Mouse (Mus musculus) intestine, postnatal 0 days (tissue): ENCODE measurements around the gene Add3. TPM values are rescaled to one million over a fixed set of nuclear protein-coding genes. Genes with fewer than 3 reads are reported as not detected.

Experiments used
- ATAC-seq: fragments of 200-750 bp; cut with Nextera tagmentation; 2 replicates; pipeline ENCODE4 v1.8.0; 2017; ENCODE audit warnings: mild to moderate bottlenecking, moderate TSS enrichment, moderate library complexity
- H3K27ac ChIP-seq: fragments of 300-500 bp; sonication (generic); 2 replicates; pipeline ENCODE4 v1.5.1; 2014; ENCODE audit warnings: mild to moderate bottlenecking, low read depth, low read length, moderate library complexity
- H3K27me3 ChIP-seq: fragments of 300-500 bp; sonication (generic); replicated peaks from 2 replicates; pipeline ENCODE4 v1.6.1; 2014; ENCODE audit warnings: low read length, mixed read lengths; ENCODE audit not compliant: control insufficient read depth, insufficient read depth
- H3K36me3 ChIP-seq: fragments of 300-500 bp; sonication (generic); 2 replicates; pipeline ENCODE4 v1.6.1; 2014; ENCODE audit warnings: mild to moderate bottlenecking, moderate library complexity; ENCODE audit not compliant: control insufficient read depth, insufficient read depth
- H3K4me1 ChIP-seq: fragments of 300-500 bp; sonication (generic); replicated peaks from 2 replicates; pipeline ENCODE4 v1.6.1; 2014; ENCODE audit warnings: antibody characterized with exemption, low read length, mixed read lengths; ENCODE audit not compliant: control insufficient read depth, insufficient read depth
- H3K4me2 ChIP-seq: fragments of 300-500 bp; sonication (generic); replicated peaks from 2 replicates; pipeline ENCODE4 v1.6.1; 2014; ENCODE audit warnings: low read depth, mild to moderate bottlenecking, moderate library complexity
- H3K4me3 ChIP-seq: fragments of 300-500 bp; sonication (generic); 2 replicates; pipeline ENCODE4 v1.5.1; 2014; ENCODE audit warnings: low read depth, low read length
- H3K9ac ChIP-seq: fragments of 300-500 bp; sonication (generic); 2 replicates; pipeline ENCODE4 v1.6.1; 2014; ENCODE audit warnings: mild to moderate bottlenecking, low read depth, low read length
- H3K9me3 ChIP-seq: fragments of 300-500 bp; sonication (generic); 2 replicates; pipeline ENCODE4 v1.6.1; 2016; ENCODE audit warnings: mixed run types; ENCODE audit not compliant: control insufficient read depth
- CTCF ChIP-seq: sonication (generic); IDR thresholded peaks from 2 replicates; pipeline ENCODE4 v1.5.1; 2016; ENCODE audit warnings: low read depth, mild to moderate bottlenecking, control low read depth, antibody characterized with exemption, moderate library complexity
- WGBS: fragments of 180-500 bp; shearing (Covaris S2); extraction: QIAGEN DNeasy Blood & Tissue Kit; methylation state at CpG from one replicate; pipeline ENCODE4 v1.1.7; 2014; 5-methylcytosine and 5-hydroxymethylcytosine counted together
- polyA plus RNA-seq: library from polyadenylated mRNA; unstranded; fragments of >200 nt; fragmentation: Nextera tagmentation; extraction: Ambion mirVana; gene quantifications from 2 replicates; pipeline ENCODE4 v1.2.1, GENCODE M21; 2015

Gene Add3
- polyA plus RNA-seq, 1 experiment from 2014 or later: 46.8 TPM

GRCm38 (mm10) chr19:53267305-53267704 is 127.1 kb downstream of the Add3 start:
- Histone ChIP-seq H3K4me3 (no peak overlapping the region), H3K9ac (no peak overlapping the region), H3K36me3 (no peaks in the 10 kb centered on the region), H3K27me3 (no peaks in the 10 kb centered on the region), H3K9me3 (no peaks in the 10 kb centered on the region), H3K27ac (no peak overlapping the region), H3K4me1 (no peaks in the 10 kb centered on the region), H3K4me2 (no peak overlapping the region)
- ATAC-seq: no peak
- no peak for TF ChIP-seq CTCF
- 84% methylated on average over 9 of the region's 9 CpGs for WGBS

- no peaks in the 10 kb centered on the region for H3K27me3 ChIP-seq
- no peak overlapping the region for H3K4me3 ChIP-seq
- no peaks in the 10 kb centered on the region for H3K36me3 ChIP-seq
- no peak overlapping the region for H3K9ac ChIP-seq
- peaks cover 4% of the 10 kb centered on the region; the same call in 1 of the 2 replicates for H3K4me1 ChIP-seq
- WGBS: 78% methylated on average over 17 of the region's 17 CpGs
- no peak for TF ChIP-seq CTCF
- no peaks in the 10 kb centered on the region for H3K9me3 ChIP-seq
- H3K27ac ChIP-seq: no peak overlapping the region
- ATAC-seq: no peak
- no peak overlapping the region for H3K4me2 ChIP-seq
Observed at GRCm38 (mm10) chr19:53273055-53273722, 132.9 kb downstream of the Add3 start.

GRCm38 (mm10) chr19:53273781-53274428 is 133.7 kb downstream of the Add3 start:
- H3K9ac ChIP-seq: no peak overlapping the region
- H3K4me1 ChIP-seq: peaks cover 4% of the 10 kb centered on the region; the same call in 1 of the 2 replicates
- no peaks in the 10 kb centered on the region for H3K27me3 ChIP-seq
- no peak overlapping the region for H3K27ac ChIP-seq
- no peaks in the 10 kb centered on the region for H3K9me3 ChIP-seq
- H3K4me2 ChIP-seq: no peak overlapping the region
- WGBS: 87% methylated on average over 23 of the region's 23 CpGs
- TF ChIP-seq CTCF: no peak
- no peak for ATAC-seq
- H3K36me3 ChIP-seq: no peaks in the 10 kb centered on the region
- no peak overlapping the region for H3K4me3 ChIP-seq

GRCm38 (mm10) chr19:53275204-53275603 is 135.0 kb downstream of the Add3 start:
- Histone ChIP-seq H3K27ac (peak overlapping the region; percentile 78), H3K4me1 (peaks cover 4% of the 10 kb centered on the region; the same call in 1 of the 2 replicates), H3K9me3 (no peaks in the 10 kb centered on the region), H3K36me3 (no peaks in the 10 kb centered on the region), H3K9ac (no peak overlapping the region), H3K4me3 (no peak overlapping the region), H3K27me3 (no peaks in the 10 kb centered on the region), H3K4me2 (no peak overlapping the region)
- ATAC-seq: peak; percentile 62
- 17% methylated on average over 3 of the region's 3 CpGs for WGBS
- TF ChIP-seq CTCF: no peak

- Histone ChIP-seq H3K9ac (no peak overlapping the region), H3K27me3 (no peaks in the 10 kb centered on the region), H3K36me3 (no peaks in the 10 kb centered on the region), H3K4me2 (peak overlapping the region; percentile 40), H3K9me3 (no peaks in the 10 kb centered on the region), H3K4me3 (no peak overlapping the region), H3K27ac (peak overlapping the region; percentile 78), H3K4me1 (peaks cover 4% of the 10 kb centered on the region; the same call in 1 of the 2 replicates)
- 42% methylated on average over 19 of the region's 19 CpGs for WGBS
- ATAC-seq: peak; percentile 73
- TF ChIP-seq CTCF: no peak
Observed at GRCm38 (mm10) chr19:53276902-53277707, 136.9 kb downstream of the Add3 start.
